Mouse (Mus musculus) lung, adult 2 months (tissue): ENCODE measurements around the gene Cebpb. TPM values are rescaled to one million over a fixed set of nuclear protein-coding genes. Genes with fewer than 3 reads are reported as not detected.

Experiments used
- DNase-seq: peaks from one replicate; pipeline ENCODE4 v3.0.0; 2022
- H3K4me1 ChIP-seq: fragments of 200-500 bp; 2 replicates; pipeline ENCODE4 v1.6.1; 2011; ENCODE audit warnings: low read length; ENCODE audit not compliant: control insufficient read depth, insufficient read depth
- H3K4me3 ChIP-seq: fragments of 200-500 bp; replicated peaks from 2 replicates; pipeline ENCODE3; 2011; ENCODE audit warnings: low read depth, mild to moderate bottlenecking, control low read depth, low read length; ENCODE audit errors: extremely low read depth
- CTCF ChIP-seq: fragments of 200-500 bp; IDR thresholded peaks from 2 replicates; pipeline ENCODE4 v1.5.1; 2011; ENCODE audit warnings: mild to moderate bottlenecking, low read length, control low read depth; ENCODE audit not compliant: insufficient read depth
- POLR2A ChIP-seq: fragments of 200-500 bp; IDR thresholded peaks from 2 replicates; pipeline ENCODE4 v1.6.1; 2011; ENCODE audit warnings: low read depth, mild to moderate bottlenecking, control low read depth, low read length, borderline replicate concordance; ENCODE audit errors: extremely low read depth
- WGBS: fragments of 180-500 bp; shearing (Covaris S2); methylation state at CpG from one replicate; pipeline ENCODE4 v1.1.7; 2018; 5-methylcytosine and 5-hydroxymethylcytosine counted together
- polyA plus RNA-seq: library from polyadenylated mRNA; depleted of rRNA; stranded (reverse); fragments of >200 nt; gene quantifications from 2 replicates; pipeline ENCODE4 v1.2.3, GENCODE M21; 2012

Gene Cebpb
- polyA plus RNA-seq, 1 experiment, result 295 TPM

DNA sequence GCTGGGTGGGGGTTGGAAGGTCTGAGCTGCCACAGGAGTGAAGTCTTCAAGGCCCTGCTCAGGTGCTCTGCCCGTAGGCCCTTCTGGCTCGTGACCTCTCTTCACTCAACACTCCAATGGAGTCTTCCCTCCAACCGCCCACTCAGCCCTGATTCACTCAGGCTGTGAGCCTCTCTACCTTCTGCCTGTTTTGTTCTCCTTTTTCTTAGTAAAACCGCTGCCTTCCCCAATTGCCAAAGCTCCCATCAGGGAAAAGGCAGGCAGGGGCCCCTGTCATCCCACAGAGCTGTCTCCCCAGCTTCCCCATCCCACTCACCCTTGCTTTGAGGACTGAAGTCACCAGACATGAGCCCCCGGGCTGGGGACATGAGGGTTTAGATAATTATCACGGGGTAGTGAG lies 26.3 kb downstream of the Cebpb start:
- peaks cover 5% of the 10 kb centered on the region for H3K4me1 ChIP-seq
- TF ChIP-seq POLR2A, result no peak
- TF ChIP-seq CTCF, result no peak
- H3K4me3 ChIP-seq, result no peak overlapping the region
- 62% methylated on average over 6 of the region's 6 CpGs for WGBS
- no peak for DNase-seq

- TF ChIP-seq CTCF (no peak), POLR2A (no peak)
- 70% methylated on average over 1 of the region's 1 CpGs for WGBS
- Histone ChIP-seq H3K4me1 (peaks cover 5% of the 10 kb centered on the region), H3K4me3 (no peak overlapping the region)
- no peak for DNase-seq
Measured at GRCm38 (mm10) chr2:167717208-167717607, 28.5 kb downstream of the Cebpb start.

DNA sequence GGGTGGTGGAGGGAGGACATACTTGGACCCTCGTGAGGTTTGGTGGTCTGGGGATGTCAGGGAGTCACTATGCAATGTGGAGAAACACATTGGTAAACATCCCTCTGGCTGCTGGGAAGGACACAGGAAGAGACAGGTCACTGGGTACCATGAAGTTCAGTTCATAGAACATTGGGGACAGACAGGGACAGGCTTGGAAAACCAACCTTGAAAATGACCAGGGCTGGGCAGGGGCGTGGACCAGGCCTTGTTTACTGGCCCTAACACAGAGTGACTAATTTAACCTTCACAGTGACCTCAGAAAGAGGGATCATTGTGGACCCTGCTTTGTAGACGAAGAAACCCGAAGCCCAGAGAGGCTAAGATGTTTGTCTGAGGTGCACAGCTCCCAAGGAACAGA lies 30.8 kb downstream of the Cebpb start:
- no peak for DNase-seq
- Histone ChIP-seq H3K4me3 (no peak overlapping the region), H3K4me1 (no peaks in the 10 kb centered on the region)
- 81% methylated on average over 4 of the region's 4 CpGs for WGBS
- TF ChIP-seq CTCF (no peak), POLR2A (no peak)

DNA sequence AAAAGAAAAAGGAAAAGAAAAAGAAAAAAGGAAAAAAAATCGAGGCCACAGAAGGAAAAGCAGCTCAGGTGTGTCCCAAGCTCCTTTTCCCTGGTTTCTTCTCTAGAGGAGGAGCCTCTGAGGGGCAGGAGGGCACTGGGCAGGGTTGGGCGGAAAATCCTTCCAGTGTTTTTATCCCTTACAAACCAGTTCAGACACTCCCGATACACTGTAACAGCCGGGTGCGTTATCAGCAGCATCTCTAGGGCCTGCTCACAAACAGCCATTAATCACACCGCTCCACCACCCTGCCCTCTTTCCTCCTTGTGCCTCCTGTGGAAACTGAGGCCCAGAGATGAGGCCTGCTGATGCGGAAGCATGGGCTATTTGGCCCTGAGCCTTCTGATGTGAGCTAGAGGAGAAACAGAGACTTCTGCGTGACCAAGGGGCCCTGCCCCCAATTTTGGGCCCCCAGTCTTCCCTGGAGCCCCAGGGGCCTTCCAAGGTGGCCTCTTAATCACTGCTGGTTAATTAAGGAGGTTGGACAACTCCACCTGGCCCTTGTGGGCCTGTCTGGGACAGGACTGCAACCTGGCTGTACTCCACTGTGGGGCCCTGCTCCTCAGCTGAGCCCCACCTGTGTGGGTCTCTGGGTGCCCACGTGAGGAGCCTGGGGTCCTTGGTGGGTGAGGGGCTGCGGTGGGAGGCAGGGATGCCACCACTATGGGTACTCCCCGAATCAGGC lies 32.6 kb downstream of the Cebpb start:
- no peak overlapping the region for H3K4me3 ChIP-seq
- TF ChIP-seq POLR2A, result no peak
- TF ChIP-seq CTCF, result no peak
- no peak for DNase-seq
- 76% methylated on average over 11 of the region's 11 CpGs for WGBS
- H3K4me1 ChIP-seq, result no peaks in the 10 kb centered on the region

GRCm38 (mm10) chr2:167722538-167722937 lies 33.8 kb downstream of the Cebpb start:
- Histone ChIP-seq H3K4me3 (no peak overlapping the region), H3K4me1 (no peaks in the 10 kb centered on the region)
- DNase-seq, result no peak
- TF ChIP-seq POLR2A (no peak), CTCF (no peak)
- 74% methylated on average over 6 of the region's 6 CpGs for WGBS

GRCm38 (mm10) chr2:167723589-167724206 lies 35.0 kb downstream of the Cebpb start:
- TF ChIP-seq POLR2A (no peak), CTCF (no peak)
- 75% methylated on average over 11 of the region's 11 CpGs for WGBS
- Histone ChIP-seq H3K4me1 (no peaks in the 10 kb centered on the region), H3K4me3 (no peak overlapping the region)
- DNase-seq, result no peak

DNA sequence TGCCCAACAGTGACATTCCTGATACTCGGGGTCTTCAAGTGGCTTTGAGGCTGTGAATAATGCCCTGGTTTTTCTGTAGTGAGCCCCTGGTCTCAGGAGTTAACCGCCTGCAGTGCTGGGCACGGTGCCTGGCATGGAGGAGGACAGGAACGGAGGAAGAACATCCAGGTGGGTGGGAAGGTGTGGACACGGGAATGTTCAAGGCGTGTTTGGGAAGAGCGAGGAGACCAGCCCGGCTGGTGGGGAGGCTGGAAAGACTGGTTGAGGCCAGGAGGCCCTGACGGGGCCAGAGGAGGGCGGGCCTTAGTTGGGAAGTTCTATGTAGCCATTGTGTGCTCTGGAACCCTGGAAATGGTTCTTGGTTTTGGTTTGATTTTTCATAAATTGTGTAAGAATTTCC lies 37.2 kb downstream of the Cebpb start:
- Histone ChIP-seq H3K4me1 (no peaks in the 10 kb centered on the region), H3K4me3 (no peak overlapping the region)
- 88% methylated on average over 10 of the region's 10 CpGs for WGBS
- TF ChIP-seq POLR2A, result no peak
- TF ChIP-seq CTCF, result no peak
- DNase-seq, result no peak

DNA sequence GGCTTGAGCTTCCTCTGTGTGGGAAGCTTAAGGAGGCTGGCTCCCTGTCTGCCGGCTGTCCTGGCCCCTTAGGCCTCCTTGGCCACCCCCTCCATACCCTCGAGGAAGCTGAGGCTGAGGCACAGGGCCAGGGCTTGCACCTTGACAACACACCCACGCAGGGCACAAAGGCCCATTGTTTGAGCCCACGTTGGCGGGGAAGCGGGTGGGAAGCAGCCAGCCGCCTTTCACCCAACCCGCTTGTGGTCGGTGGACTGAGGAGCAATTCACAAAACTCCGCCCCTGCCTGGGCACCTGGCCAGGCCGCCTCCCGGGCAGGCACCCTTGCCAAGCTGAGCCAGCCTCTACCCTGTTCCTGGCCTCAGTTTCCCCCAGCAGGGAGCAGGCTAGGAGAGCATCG lies 38.4 kb downstream of the Cebpb start:
- no peak for TF ChIP-seq CTCF
- no peak for TF ChIP-seq POLR2A
- Histone ChIP-seq H3K4me3 (no peak overlapping the region), H3K4me1 (no peaks in the 10 kb centered on the region)
- DNase-seq, result peak; percentile 61
- WGBS, result 13% methylated on average over 13 of the region's 13 CpGs

GRCm38 (mm10) chr2:167730036-167730435 lies 41.3 kb downstream of the Cebpb start:
- H3K4me3 ChIP-seq, result no peak overlapping the region
- TF ChIP-seq CTCF (no peak), POLR2A (no peak)

GRCm38 (mm10) chr2:167731149-167731548 lies 42.4 kb downstream of the Cebpb start:
- no peak for DNase-seq
- 84% methylated on average over 13 of the region's 13 CpGs for WGBS
- Histone ChIP-seq H3K4me3 (no peak overlapping the region), H3K4me1 (no peaks in the 10 kb centered on the region)
- TF ChIP-seq POLR2A (no peak), CTCF (no peak)

More at GRCm38 (mm10) chr2:167730036-167730435, 41.3 kb downstream of the Cebpb start:
- DNase-seq, result no peak
- WGBS, result 69% methylated on average over 7 of the region's 7 CpGs
- no peaks in the 10 kb centered on the region for H3K4me1 ChIP-seq
